Mouse (Mus musculus) olfactory bulb, adult 2 months (tissue): ENCODE results near the gene Ap2a1. TPM values are rescaled to one million over a fixed set of nuclear protein-coding genes. Genes with fewer than 3 reads are reported as not detected.

Source experiments
- H3K27ac ChIP-seq: fragments of 200-500 bp; 2 replicates; pipeline ENCODE4 v1.5.1; 2012; ENCODE audit warnings: low read depth, low read length; ENCODE audit not compliant: insufficient read depth
- H3K4me1 ChIP-seq: fragments of 200-500 bp; 2 replicates; pipeline ENCODE4 v1.6.1; 2012; ENCODE audit warnings: low read length; ENCODE audit not compliant: control insufficient read depth, insufficient read depth
- H3K4me3 ChIP-seq: fragments of 200-500 bp; 2 replicates; pipeline ENCODE4 v1.5.1; 2012; ENCODE audit warnings: mild to moderate bottlenecking, low read depth, low read length, moderate library complexity; ENCODE audit not compliant: insufficient read depth
- CTCF ChIP-seq: fragments of 200-500 bp; IDR thresholded peaks from 2 replicates; pipeline ENCODE4 v1.5.1; 2012; ENCODE audit warnings: low read depth, mild to moderate bottlenecking, low read length, moderate library complexity; ENCODE audit not compliant: insufficient read depth
- POLR2A ChIP-seq: fragments of 200-500 bp; IDR thresholded peaks from 2 replicates; pipeline ENCODE4 v1.6.1; 2012; ENCODE audit warnings: mild to moderate bottlenecking, low read depth, low read length, moderate library complexity; ENCODE audit not compliant: insufficient read depth
- WGBS: fragments of 180-500 bp; shearing (Covaris S2); methylation state at CpG from one replicate; pipeline ENCODE4 v1.1.7; 2018; 5-methylcytosine and 5-hydroxymethylcytosine counted together
- polyA plus RNA-seq: library from polyadenylated mRNA; stranded (reverse); fragments of >200 nt; gene quantifications from 2 replicates; pipeline ENCODE4 v1.2.4, GENCODE M21; 2012; ENCODE audit warnings: low replicate concordance; ENCODE audit not compliant: missing spikeins, insufficient read depth, insufficient read length

Gene Ap2a1
- polyA plus RNA-seq, 1 experiment, result not detected

GRCm38 (mm10) chr7:44954091-44954885 lies 25.0 kb upstream of the Ap2a1 start:
- 81% methylated on average over 12 of the region's 12 CpGs for WGBS
- TF ChIP-seq CTCF, result no peak
- TF ChIP-seq POLR2A, result no peak
- H3K27ac ChIP-seq, result no peak overlapping the region
- H3K4me1 ChIP-seq, result peaks cover 22% of the 10 kb centered on the region
- no peak overlapping the region for H3K4me3 ChIP-seq

GRCm38 (mm10) chr7:44953561-44953960 lies 24.3 kb upstream of the Ap2a1 start:
- Histone ChIP-seq H3K4me3 (no peak overlapping the region), H3K27ac (no peak overlapping the region), H3K4me1 (peaks cover 22% of the 10 kb centered on the region)
- 65% methylated on average over 14 of the region's 14 CpGs for WGBS
- TF ChIP-seq POLR2A (no peak), CTCF (no peak)

GRCm38 (mm10) chr7:44952611-44953306 lies 23.5 kb upstream of the Ap2a1 start:
- 6% methylated on average over 24 of the region's 24 CpGs for WGBS
- TF ChIP-seq POLR2A (no peak), CTCF (no peak)
- peaks cover 22% of the 10 kb centered on the region for H3K4me1 ChIP-seq
- peak overlapping the region; percentile 45 for H3K4me3 ChIP-seq
- H3K27ac ChIP-seq, result no peak overlapping the region

GRCm38 (mm10) chr7:44951960-44952359 lies 22.7 kb upstream of the Ap2a1 start:
- WGBS, result 8% methylated on average over 10 of the region's 10 CpGs
- Histone ChIP-seq H3K27ac (no peak overlapping the region), H3K4me1 (peaks cover 22% of the 10 kb centered on the region), H3K4me3 (no peak overlapping the region)
- TF ChIP-seq CTCF (no peak), POLR2A (no peak)

GRCm38 (mm10) chr7:44949922-44950321 lies 20.6 kb upstream of the Ap2a1 start:
- Histone ChIP-seq H3K4me3 (no peak overlapping the region), H3K4me1 (peaks cover 22% of the 10 kb centered on the region), H3K27ac (peak overlapping the region; percentile 46; the same call in 1 of the 2 replicates)
- WGBS, result 34% methylated on average over 6 of the region's 6 CpGs
- TF ChIP-seq CTCF, result no peak
- TF ChIP-seq POLR2A, result no peak

- WGBS, result 80% methylated on average over 7 of the region's 7 CpGs
- no peaks in the 10 kb centered on the region for H3K4me1 ChIP-seq
Observed at GRCm38 (mm10) chr7:44942904-44943303, 13.6 kb upstream of the Ap2a1 start, which contains the start of gene Tsks. Gene Tsks (plus strand): TSS chr7:44943204.

GRCm38 (mm10) chr7:44938680-44939079 lies 9.4 kb upstream of the Ap2a1 start:
- TF ChIP-seq POLR2A, result no peak
- TF ChIP-seq CTCF, result no peak

More at GRCm38 (mm10) chr7:44942904-44943303, 13.6 kb upstream of the Ap2a1 start, which contains the start of gene Tsks:
- no peak for TF ChIP-seq CTCF
- no peak for TF ChIP-seq POLR2A
- Histone ChIP-seq H3K27ac (no peak within 1 kb of the TSS), H3K4me3 (no peak within 1 kb of the TSS)

GRCm38 (mm10) chr7:44928570-44928969 lies 726 bp downstream of the Ap2a1 start:
- Histone ChIP-seq H3K4me3 (peak overlapping the region; percentile 67), H3K27ac (peak overlapping the region; percentile 58; the same call in 1 of the 2 replicates), H3K4me1 (peaks cover 8% of the 10 kb centered on the region)
- TF ChIP-seq POLR2A, result no peak
- no peak for TF ChIP-seq CTCF
- 7% methylated on average over 1 of the region's 1 CpGs for WGBS

More at GRCm38 (mm10) chr7:44938680-44939079, 9.4 kb upstream of the Ap2a1 start:
- Histone ChIP-seq H3K27ac (no peak overlapping the region), H3K4me3 (no peak overlapping the region), H3K4me1 (no peaks in the 10 kb centered on the region)
- WGBS, result 92% methylated on average over 4 of the region's 4 CpGs

- Histone ChIP-seq H3K4me3 (no peak overlapping the region), H3K27ac (no peak overlapping the region), H3K4me1 (peaks cover 14% of the 10 kb centered on the region)
- TF ChIP-seq CTCF (no peak), POLR2A (no peak)
- WGBS, result 48% methylated on average over 3 of the region's 3 CpGs
Observed at GRCm38 (mm10) chr7:44925468-44925867, 3.8 kb downstream of the Ap2a1 start.
